Mouse (Mus musculus): ENCODE results near the gene Brcc3.

Gene Brcc3

GRCm38 (mm10) chrX:75415936-75416785 is at the start of gene Brcc3, which contains the start of the genes Cmc4 and Mtcp1:
TSS of gene Brcc3 (plus strand) at chrX:75416628.
TSS of gene Cmc4 (minus strand) at chrX:75416584.
TSS of gene Mtcp1 (minus strand) at chrX:75416588.
- DNase-seq, result peak; percentile 86 to 88

DNA sequence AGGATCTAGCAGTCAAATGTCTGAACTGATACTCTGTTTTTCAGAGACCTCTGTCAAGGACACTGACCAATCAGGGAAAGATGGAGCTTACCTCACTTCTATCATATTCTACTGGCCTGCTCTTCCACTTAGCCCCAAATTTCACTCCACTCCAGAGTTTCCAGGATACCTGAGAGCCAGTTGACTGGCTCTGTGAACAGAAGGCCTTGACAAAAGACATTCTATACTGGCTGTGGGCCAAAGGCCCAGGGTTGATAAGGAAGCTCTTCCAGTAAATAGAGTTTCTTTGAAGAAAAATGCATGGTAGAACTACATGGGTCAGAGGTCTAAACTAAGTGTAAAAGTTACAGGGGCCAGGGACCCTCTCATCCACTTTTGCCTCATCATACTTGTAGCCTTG is 46.2 kb upstream of the Brcc3 start:
- no peak for DNase-seq

- no peak for DNase-seq
Measured at GRCm38 (mm10) chrX:75372666-75373425, 43.6 kb upstream of the Brcc3 start.

DNA sequence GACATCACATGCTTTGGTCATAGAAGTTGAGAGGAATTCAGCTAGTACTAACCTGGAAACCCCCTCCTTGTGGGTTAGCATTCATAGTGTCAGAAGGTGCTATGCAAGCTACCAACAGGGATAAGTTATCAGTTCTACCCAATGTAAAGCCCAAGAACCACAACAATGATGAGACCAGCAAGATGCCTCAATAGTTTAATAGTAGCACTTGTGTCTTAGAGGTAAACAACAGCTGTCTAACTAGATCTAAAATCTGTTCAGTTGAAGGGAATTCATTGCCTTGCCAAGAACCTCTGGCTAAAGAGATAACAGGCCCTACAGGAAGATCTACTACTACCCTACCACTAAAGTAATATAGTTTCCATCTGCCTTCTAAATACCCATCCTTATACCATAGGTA is 39.6 kb upstream of the Brcc3 start:
- DNase-seq, result no peak

GRCm38 (mm10) chrX:75381176-75381575 is 35.3 kb upstream of the Brcc3 start:
- DNase-seq, result no peak

- DNase-seq, result no peak
Measured at GRCm38 (mm10) chrX:75381699-75382098, 34.7 kb upstream of the Brcc3 start.

DNA sequence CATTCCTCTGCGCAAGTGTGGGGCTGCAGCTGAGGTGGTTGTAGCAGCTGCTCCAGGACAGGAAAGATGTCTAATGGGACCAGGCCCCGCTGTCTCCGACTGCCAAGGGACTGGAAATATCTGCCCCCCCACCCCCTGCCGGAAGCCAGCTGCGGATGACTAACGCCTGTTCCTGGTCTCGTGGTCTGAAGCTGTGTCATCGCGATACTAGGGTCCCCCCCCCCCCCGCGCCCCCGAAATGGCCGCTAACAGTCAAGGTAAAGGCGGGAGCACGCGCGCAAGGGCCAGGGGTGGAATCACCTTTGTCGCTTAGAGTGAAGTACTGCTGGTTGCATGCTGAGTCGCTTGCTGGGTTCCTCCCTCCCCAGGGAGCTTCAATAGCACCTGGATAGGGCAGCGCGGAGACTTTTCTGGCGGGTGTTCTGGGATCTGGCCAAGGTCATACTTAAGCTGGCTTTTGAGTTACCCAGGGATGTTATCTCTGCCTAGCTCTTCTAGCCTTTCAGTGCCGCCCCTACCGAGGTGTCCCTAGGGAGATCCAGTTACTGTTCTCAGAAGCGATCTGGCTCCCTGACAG is 34.1 kb upstream of the Brcc3 start, which contains the start of the genes Fundc2 and F8:
Gene Fundc2 (plus strand): TSS at position 205 of the 577 bp plus-strand sequence.
Gene F8 (minus strand): TSS at position 421 of the 577 bp plus-strand sequence.
- DNase-seq, result peak; percentile 72 to 78

GRCm38 (mm10) chrX:75399471-75399870 is 17.0 kb upstream of the Brcc3 start:
- DNase-seq, result no peak

- no peak for DNase-seq
Measured at GRCm38 (mm10) chrX:75402668-75403067, 13.8 kb upstream of the Brcc3 start.

- no peak for DNase-seq
Measured at GRCm38 (mm10) chrX:75403350-75403749, 13.1 kb upstream of the Brcc3 start.

DNA sequence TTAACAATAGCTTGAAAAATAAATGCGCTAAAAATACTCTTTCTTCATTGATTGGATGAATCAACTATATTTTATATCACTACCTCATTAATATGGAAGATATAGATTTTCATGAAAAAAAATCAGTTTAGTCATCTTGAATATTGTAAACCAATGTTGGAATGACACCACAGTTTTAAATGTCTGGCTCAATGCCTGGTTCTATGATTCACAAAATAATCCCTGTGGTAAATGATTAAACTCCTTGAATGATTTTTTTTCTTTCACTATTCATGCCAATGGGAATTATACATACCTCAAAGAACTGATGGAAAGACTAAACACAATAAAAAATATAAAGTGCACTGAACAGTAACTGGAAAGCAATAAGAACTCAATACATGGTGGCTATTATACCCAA is 6.7 kb upstream of the Brcc3 start:
- DNase-seq, result no peak

DNA sequence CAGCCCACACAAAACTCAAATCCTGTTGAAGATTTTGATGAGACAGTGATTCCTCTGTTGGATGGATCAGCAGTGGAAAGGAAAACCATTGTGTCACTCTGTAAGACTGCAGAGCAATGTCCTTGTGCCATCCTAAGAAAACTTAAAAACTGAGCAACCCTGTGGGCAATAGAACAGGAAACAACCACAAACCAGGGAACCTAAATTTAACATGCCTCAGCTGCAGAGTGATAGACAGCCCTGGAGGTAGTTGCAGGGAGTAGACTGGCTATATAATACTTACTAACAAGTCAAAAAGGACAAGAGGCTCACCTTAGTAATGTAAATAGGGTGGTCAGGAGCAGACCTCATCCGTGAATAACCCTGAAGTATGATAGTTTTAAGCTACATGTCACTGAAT is 38.2 kb downstream of the Brcc3 start:
- DNase-seq, result no peak

GRCm38 (mm10) chrX:75475182-75475644 is 58.8 kb downstream of the Brcc3 start:
- DNase-seq, result peak; percentile 85 to 86

DNA sequence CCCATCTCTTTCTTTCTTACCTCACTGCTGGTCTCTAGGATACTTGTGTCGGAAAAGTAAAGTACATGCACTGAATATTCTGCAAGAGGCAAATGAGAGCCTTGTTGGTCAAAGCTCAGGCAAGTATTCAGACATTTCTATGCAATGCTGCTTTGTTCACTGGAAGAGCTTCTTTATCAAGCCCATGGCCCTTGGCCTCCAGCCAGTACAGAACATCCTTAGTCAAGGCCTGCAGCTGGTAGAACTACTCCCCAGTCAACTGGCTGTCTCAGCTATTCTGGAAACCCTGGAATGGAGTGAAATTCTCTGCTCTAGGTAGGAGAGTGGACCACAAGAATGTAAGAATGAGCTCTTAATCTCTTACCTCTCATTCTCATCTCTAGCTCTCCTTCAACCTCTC is 73.5 kb downstream of the Brcc3 start:
- no peak for DNase-seq

All from cerebellum, postnatal 14 days (tissue).